Mouse (Mus musculus): Measurements from ENCODE around the gene Kif3a.
"Not testable (repeated sequence)": the region's sequence is repeated elsewhere in the genome, so short reads cannot be mapped to it uniquely, and the experiment has no call there.

DNA sequence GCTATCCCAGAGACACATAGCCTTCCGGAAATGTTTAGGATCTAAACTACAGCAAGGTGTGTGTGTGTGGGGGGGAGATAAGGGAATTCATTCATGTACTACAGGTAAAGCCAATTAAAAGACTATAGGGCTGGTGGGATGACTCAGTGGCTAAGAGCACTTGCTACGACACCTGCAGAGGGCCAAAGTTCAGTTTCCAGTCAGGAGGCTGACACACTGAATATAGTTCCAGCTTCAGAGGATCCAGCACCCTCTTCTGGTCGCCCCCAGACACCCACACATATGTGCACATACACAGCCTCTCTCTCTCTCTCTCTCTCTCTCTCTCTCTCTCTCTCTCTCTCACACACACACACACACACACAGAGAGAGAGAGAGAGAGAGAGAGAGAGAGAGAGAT lies 9.2 kb upstream of the Kif3a start:
- not testable (repeated sequence) for TF ChIP-seq POLR2A, CTCF (IDR thresholded peaks at IDR 0.05; ENCODE audit: insufficient read depth, low read depth, low read length)
